Mouse (Mus musculus) urinary bladder, postnatal 14 days (tissue): ENCODE data around the gene Fgg.

Experiments
- DNase-seq: peaks from one replicate; pipeline ENCODE4 v3.0.0; 2021; ENCODE audit warnings: low spot score

The Fgg gene

GRCm38 (mm10) chr3:83007557-83007956 is at the start of gene Fgg:
Fgg (plus strand) TSS chr3:83007724.
- no peak for DNase-seq

DNA sequence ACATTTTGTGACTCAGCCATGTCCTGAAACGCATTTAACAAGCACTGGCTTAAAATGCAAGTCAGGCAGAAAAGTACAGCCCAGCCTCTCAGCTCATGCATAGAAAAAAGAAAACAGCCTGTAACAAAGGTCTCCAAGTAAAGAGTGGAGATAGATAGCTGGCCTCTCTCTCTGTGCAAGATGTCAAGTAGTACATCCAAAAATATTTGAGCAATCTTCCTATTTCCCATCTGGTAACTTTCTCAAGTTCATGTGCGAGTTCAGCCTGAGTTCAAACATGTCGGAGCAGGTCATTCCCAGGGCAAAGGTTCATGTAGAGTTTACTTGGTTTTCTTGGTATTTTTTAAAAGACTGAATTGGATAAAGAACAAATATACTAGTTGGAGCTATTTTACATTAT is 36.5 kb upstream of the Fgg start:
- no peak for DNase-seq

DNA sequence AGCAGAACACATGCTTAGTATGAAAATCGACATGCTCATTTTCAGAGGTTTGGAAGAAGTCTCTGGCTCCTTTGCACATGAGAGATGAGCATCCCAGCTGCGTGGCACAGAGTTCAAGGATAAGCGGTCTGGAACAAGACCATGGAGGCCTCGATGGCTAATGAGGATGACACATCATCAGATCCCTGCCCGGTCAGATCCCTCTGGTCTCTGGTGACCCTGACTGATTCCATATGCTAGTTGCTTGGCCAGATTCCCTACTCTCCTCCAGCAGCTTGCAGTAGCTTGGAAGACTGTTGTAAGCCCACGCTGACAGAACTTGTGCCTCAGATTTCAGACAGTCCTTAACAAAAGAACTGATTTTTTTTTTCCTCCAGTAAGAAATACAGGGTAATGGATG is 26.7 kb upstream of the Fgg start:
- DNase-seq, result peak; percentile 52

- no peak for DNase-seq
These were observed 25.7 kb upstream of the Fgg start for GRCm38 (mm10) chr3:82981861-82982260.

DNA sequence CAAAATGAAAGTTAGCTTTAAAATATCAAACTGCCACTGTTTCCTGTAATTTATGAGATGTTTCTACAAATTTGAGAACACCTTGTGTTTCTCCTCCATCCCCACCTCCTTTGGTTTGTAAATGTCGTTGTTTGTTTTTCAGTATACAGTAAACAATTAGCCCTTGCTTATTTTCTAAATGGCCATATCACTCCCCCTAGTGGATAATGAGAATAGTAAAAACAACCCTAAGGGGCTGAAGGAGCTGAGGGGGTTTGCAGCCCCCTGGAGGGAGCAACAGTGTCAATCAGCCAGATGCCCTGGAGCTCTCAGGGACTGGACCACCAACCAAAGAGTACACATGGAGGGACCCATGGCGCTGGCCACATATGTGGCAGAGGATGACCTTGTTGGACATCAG is 22.7 kb upstream of the Fgg start:
- DNase-seq, result no peak

DNA sequence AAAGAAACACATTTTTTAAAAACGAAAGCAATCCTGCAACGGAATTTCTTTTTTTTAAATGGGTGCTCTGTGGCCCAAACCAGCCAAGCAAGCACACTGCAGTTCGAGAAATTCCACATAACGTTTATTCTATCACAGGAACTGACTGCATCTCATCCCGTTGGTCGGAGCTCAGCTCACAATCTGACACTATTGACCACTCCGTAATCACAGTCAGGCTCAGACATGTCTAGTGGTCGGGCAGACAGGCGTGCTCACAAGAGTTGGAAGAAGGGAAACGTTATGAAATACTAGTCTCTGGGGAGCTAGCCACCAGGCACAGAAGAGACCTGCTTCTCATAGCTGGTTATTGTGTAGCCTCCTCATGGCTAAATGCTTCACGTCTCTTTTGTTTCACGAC is 15.6 kb upstream of the Fgg start:
- DNase-seq, result no peak

DNA sequence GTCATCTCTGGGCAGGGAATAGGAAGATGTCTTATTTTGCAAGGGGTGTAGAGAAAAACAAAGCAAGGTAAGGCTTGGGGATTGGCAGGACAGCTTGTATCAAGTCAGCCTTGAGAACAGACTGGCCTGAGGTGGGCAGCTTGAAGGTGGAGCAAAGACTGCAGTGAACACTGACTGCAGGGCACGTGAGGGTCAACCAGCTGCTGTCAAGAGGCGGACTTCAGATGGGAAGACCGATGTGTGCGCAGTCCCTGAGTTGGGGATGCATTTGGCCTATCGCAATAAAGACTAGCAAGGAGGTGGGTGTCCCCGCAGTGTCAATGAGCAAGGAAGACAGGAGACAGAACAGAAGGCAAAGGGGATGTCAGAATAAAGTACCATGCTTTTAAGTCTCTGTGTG is 14.6 kb upstream of the Fgg start:
- DNase-seq, result no peak

DNA sequence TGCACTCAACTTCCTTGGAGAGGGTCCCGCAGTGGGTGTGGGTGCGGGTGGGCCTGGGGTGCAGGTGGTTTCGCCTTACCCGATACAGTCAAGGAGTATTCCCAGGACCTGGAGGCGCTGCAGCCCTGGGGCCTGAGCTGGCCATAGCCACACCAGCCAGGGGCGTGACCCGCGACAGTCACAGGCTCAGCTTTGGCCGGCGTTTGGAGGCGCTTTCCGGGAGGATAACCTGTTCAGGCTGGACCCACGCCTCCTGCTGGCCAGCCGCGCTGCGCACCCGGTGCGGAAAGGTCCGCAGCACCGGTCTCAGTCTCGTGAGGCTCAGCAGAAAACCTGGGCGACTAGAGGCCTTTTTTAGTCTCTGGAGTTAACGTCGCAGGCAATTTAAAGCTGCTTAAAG is 12.2 kb upstream of the Fgg start:
- peak; percentile 78 for DNase-seq

DNA sequence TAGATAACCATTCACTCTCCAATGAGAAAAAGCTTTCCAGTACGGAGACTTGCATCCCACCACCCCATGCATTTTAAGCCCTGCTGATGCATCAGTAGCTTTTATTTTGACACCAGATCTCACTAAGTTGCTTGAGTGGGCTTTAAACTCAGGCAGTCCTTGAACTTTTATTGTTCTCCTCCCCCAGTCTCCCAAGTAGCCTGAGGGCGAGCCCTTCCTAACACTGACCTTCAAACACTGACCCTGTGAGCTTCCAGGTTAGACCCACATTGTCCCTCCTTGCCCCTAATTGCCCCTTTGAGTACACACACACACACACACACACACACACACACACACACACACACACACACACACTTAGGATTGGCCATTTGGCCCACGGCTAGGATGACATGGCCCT is 10.9 kb upstream of the Fgg start:
- no peak for DNase-seq

GRCm38 (mm10) chr3:82998772-82999463 is 8.6 kb upstream of the Fgg start:
- peak; percentile 30 for DNase-seq

DNA sequence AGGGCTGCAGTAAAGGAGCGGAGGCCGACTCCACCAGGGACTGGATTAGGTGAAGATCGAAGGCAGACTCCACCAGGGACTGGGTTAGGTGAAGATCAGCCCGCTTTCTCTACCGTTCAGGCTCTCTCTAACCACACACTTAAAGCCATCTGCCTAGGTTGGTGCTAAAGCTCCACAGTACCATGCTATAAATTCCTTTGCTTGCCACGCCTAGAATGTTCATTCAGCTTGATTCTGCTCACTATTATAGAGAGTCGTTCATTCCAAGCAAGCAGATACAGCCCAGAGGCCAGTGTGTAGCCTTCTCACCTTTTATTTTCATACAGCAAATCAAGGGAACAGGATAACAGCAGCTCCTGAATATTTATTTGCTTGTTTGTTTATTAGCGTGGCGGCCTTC is 7.5 kb upstream of the Fgg start:
- DNase-seq, result no peak

- peak; percentile 27 for DNase-seq
These were observed 5.3 kb upstream of the Fgg start for GRCm38 (mm10) chr3:83002191-83002590.

DNA sequence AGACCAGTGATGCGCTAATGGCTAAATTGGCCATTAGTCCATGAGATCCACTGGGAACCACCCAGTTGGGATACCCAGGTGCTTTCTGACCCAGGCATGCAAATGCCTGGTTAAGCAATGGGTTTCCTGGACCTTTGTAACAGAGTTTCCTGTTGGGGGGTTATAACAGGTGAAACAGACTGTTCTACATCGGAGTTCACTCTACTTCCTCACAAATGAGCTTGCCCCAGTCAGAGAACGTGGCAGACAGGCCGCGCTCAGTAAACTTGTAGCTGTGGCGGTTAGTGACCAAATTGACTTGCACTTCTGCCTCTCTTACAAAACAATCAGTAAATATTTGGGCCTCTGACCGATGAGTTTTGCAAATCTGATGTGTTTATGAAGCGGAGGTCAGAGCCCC is 4.5 kb upstream of the Fgg start:
- DNase-seq, result no peak

GRCm38 (mm10) chr3:83004801-83005200 is 2.7 kb upstream of the Fgg start:
- DNase-seq, result no peak

DNA sequence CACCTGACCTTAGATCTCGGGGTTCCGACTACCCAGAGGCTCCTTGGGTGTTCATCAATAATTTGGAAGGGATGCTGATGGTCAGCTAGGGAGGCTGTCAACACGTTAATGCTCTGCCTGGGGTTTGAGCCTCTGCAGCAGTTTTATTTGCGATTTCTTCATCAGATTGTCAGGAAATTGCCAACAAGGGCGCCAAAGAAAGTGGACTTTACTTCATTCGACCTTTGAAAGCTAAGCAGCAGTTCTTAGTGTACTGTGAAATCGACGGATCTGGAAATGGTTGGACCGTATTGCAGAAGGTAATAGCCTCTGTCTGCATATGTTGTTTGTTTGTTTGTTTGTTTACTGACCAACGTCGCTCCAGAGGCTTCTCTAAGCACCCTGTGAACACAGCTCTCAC is 2.8 kb downstream of the Fgg start:
- DNase-seq, result no peak

DNA sequence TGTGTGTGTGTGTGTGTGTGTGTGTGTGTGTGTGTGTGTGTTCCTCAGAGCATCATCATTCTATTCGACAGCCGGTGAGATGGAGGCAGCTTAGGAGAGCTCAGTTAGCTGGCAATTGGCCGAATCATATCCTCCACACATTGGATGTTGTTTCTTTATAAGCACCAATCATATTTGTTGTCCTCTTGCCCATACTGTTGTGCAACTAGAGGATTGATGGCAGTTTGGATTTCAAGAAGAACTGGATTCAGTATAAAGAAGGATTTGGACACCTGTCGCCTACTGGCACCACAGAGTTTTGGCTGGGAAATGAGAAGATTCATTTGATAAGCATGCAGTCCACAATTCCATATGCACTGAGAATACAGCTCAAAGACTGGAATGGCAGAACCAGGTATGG is 3.6 kb downstream of the Fgg start:
- no peak for DNase-seq

- no peak for DNase-seq
These were observed 4.0 kb downstream of the Fgg start for GRCm38 (mm10) chr3:83011565-83011964.

GRCm38 (mm10) chr3:83012636-83013035 is 5.1 kb downstream of the Fgg start:
- DNase-seq, result no peak

- no peak for DNase-seq
These were observed 6.4 kb downstream of the Fgg start for GRCm38 (mm10) chr3:83013951-83014350.

GRCm38 (mm10) chr3:83016236-83016635 is 8.7 kb downstream of the Fgg start:
- no peak for DNase-seq

GRCm38 (mm10) chr3:83020387-83020786 is 12.9 kb downstream of the Fgg start:
- no peak for DNase-seq

GRCm38 (mm10) chr3:83021176-83021575 is 13.7 kb downstream of the Fgg start:
- no peak for DNase-seq

DNA sequence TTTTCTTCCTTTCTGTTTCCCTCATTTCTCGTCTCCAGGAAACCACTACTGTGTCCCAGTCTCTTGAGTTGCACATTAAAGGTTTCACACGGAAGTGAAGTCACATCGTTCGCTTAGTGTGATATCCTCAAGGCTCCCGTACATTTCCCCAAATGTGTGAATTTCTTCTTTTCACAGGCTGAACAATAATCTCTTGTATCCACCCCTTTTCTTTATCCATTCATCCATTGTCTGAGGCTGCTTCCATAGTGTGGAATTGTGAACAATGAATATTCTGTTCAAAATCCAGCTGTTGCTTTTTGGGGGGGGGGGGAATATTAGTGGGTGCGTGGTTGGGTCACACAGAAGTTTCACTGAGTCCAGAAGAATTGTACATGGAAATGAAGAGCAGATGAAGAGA is 17.5 kb downstream of the Fgg start:
- no peak for DNase-seq

DNA sequence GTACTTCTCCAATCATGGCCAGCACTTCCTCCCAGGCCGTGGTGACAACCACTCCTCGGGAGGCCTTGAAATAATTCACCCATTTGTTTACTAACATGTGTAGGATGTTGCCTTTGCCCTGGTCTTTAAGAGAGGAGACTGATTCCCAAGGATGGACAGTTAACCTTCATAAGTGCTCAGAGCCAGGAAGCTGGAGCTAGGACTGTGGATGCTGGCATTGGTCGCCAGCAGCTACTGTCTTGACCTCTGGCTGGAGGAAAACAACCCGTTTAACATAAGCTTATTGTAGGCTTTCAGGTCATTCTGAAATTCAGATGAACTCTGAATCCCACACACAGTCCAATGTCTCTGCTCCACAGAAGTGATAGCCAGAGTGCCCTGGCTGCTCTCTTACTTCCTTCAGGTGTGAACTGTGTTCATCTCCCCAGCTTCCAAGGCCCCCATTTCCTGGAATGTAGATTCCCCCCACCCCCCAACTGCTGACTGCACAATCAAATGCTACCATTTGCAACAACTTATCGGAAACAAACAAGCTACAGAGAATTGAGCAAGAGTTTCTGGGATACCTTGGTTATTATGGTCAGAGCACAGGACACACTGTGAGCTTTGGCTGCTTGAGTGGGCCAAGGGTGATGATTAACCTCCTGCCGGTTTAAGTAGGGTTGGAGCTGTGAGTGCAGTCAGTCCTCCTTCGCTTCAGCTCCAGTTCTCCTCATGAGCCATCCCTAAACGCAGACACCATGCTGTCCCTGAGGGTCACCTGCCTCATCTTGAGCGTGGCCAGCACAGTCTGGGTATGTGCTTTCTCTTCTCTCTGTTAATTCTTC is 18.2 kb downstream of the Fgg start, which contains the start of gene Fga:
Gene Fga (plus strand): TSS at position 602 of the 827 bp plus-strand sequence.
- DNase-seq, result no peak
